Mouse (Mus musculus): Measurements from ENCODE around the gene Sgms1.

The Sgms1 gene

GRCm38 (mm10) chr19:32242153-32242552, 147.4 kb downstream of the Sgms1 start:
- no peak for DNase-seq (ENCODE audit: low spot score)

- DNase-seq (ENCODE audit: low spot score), result no peak
These were observed 149.0 kb downstream of the Sgms1 start for GRCm38 (mm10) chr19:32240417-32240990.

- DNase-seq (ENCODE audit: low spot score), result no peak
These were observed 149.6 kb downstream of the Sgms1 start for GRCm38 (mm10) chr19:32239925-32240324.

GRCm38 (mm10) chr19:32239459-32239792, 150.1 kb downstream of the Sgms1 start:
- DNase-seq (ENCODE audit: low spot score), result no peak

- DNase-seq (ENCODE audit: low spot score), result peak; percentile 50
These were observed 150.6 kb downstream of the Sgms1 start for GRCm38 (mm10) chr19:32238722-32239458.

GRCm38 (mm10) chr19:32237685-32238084, 151.8 kb downstream of the Sgms1 start:
- DNase-seq (ENCODE audit: low spot score), result no peak

GRCm38 (mm10) chr19:32237173-32237583, 152.3 kb downstream of the Sgms1 start:
- DNase-seq (ENCODE audit: low spot score), result peak; percentile 23

- no peak for DNase-seq (ENCODE audit: low spot score)
These were observed 154.6 kb downstream of the Sgms1 start for GRCm38 (mm10) chr19:32234717-32235434.

GRCm38 (mm10) chr19:32231292-32231691, 158.2 kb downstream of the Sgms1 start:
- no peak for DNase-seq (ENCODE audit: low spot score)

GRCm38 (mm10) chr19:32230798-32231197, 158.7 kb downstream of the Sgms1 start:
- DNase-seq (ENCODE audit: low spot score), result no peak

GRCm38 (mm10) chr19:32230301-32230700, 159.2 kb downstream of the Sgms1 start:
- DNase-seq (ENCODE audit: low spot score), result no peak

GRCm38 (mm10) chr19:32229776-32230175, 159.7 kb downstream of the Sgms1 start:
- DNase-seq (ENCODE audit: low spot score), result no peak

- no peak for DNase-seq (ENCODE audit: low spot score)
These were observed 162.3 kb downstream of the Sgms1 start for GRCm38 (mm10) chr19:32227175-32227574.

- no peak for DNase-seq (ENCODE audit: low spot score)
These were observed 164.4 kb downstream of the Sgms1 start for GRCm38 (mm10) chr19:32225097-32225490.

GRCm38 (mm10) chr19:32224318-32225096, 165.0 kb downstream of the Sgms1 start:
- no peak for DNase-seq (ENCODE audit: low spot score)

- DNase-seq (ENCODE audit: low spot score), result no peak
These were observed 165.8 kb downstream of the Sgms1 start for GRCm38 (mm10) chr19:32223751-32224174.

GRCm38 (mm10) chr19:32222083-32222482, 167.4 kb downstream of the Sgms1 start:
- peak; percentile 46 for DNase-seq (ENCODE audit: low spot score)

- no peak for DNase-seq (ENCODE audit: low spot score)
These were observed 168.5 kb downstream of the Sgms1 start for GRCm38 (mm10) chr19:32220991-32221390.

- DNase-seq (ENCODE audit: low spot score), result no peak
These were observed 172.8 kb downstream of the Sgms1 start for GRCm38 (mm10) chr19:32216710-32217109.

- no peak for DNase-seq (ENCODE audit: low spot score)
These were observed 174.4 kb downstream of the Sgms1 start for GRCm38 (mm10) chr19:32214905-32215806.

GRCm38 (mm10) chr19:32213577-32213976, 175.9 kb downstream of the Sgms1 start:
- DNase-seq (ENCODE audit: low spot score), result no peak

GRCm38 (mm10) chr19:32211293-32211585, 178.3 kb downstream of the Sgms1 start:
- no peak for DNase-seq (ENCODE audit: low spot score)
